Mouse (Mus musculus) erythroblast, embryonic 14.5 days (primary cell): ENCODE results near the gene Olfr283.

ENCODE experiments used
- GATA1 ChIP-seq: IDR thresholded peaks from 2 replicates; pipeline ENCODE4 v1.6.1; 2012; ENCODE audit warnings: low read length, inconsistent platforms, mixed read lengths
- TAL1 ChIP-seq: IDR thresholded peaks from 3 replicates; pipeline ENCODE4 v1.6.1; 2012; ENCODE audit warnings: low read length, inconsistent platforms, mixed read lengths

- no peak for TF ChIP-seq GATA1
- TF ChIP-seq TAL1, result no peak
These were observed 21.6 kb upstream of the Olfr283 start for GRCm38 (mm10) chr15:98402356-98402755.
